ENCODE assay signal across 16 mouse cellular contexts in genomic region chr10:71443086-71443485, GRCm38 (mm10).
"Had no signal": no experiment of that assay in that cellular context is flagged by ENCODE, and none has a peak within 500 bp of the region (broad histone marks: within the 10 kb centered on the region; RNA-seq: fewer than 3 reads in every experiment).

No protein-coding gene starts in this region.

- H3K4me1 ChIP-seq: lung, embryonic 15.5 days; megakaryocyte, embryonic 14.5 days; midbrain, embryonic 13.5 days; midbrain, embryonic 15.5 days; neural tube, embryonic 12.5 days; stomach, embryonic 15.5 days had no signal

- H3K9ac ChIP-seq: lung, embryonic 15.5 days; midbrain, embryonic 13.5 days; midbrain, embryonic 15.5 days; neural tube, embryonic 12.5 days; stomach, embryonic 15.5 days had no signal

- H3K4me2 ChIP-seq: lung, embryonic 15.5 days; midbrain, embryonic 11.5 days; midbrain, embryonic 13.5 days; midbrain, embryonic 15.5 days; neural tube, embryonic 12.5 days; stomach, embryonic 15.5 days had no signal

- H3K36me3 ChIP-seq: lung, embryonic 15.5 days; midbrain, embryonic 13.5 days; midbrain, embryonic 15.5 days; neural tube, embryonic 12.5 days; stomach, embryonic 15.5 days had no signal

- H3K9me3 ChIP-seq: lung, embryonic 15.5 days; midbrain, embryonic 13.5 days; midbrain, embryonic 15.5 days; stomach, embryonic 15.5 days had no signal

- H3K27me3 ChIP-seq: lung, embryonic 15.5 days; megakaryocyte, embryonic 14.5 days; midbrain, embryonic 13.5 days; midbrain, embryonic 15.5 days; neural tube, embryonic 12.5 days; stomach, embryonic 15.5 days had no signal

- DNase-seq: lung, adult 2 months; lung, postnatal 14 days; lung, postnatal 36 days; right cerebral cortex, postnatal 14 days; thymus, adult 2 months; thymus, postnatal 25 days; thymus, postnatal 4 days had no signal

- H3K4me3 ChIP-seq: lung, embryonic 15.5 days; megakaryocyte, embryonic 14.5 days; midbrain, embryonic 13.5 days; midbrain, embryonic 15.5 days; neural tube, embryonic 12.5 days; stomach, embryonic 15.5 days had no signal

- H3K27ac ChIP-seq: lung, embryonic 15.5 days; macrophage; midbrain, embryonic 13.5 days; midbrain, embryonic 15.5 days; neural tube, embryonic 12.5 days; stomach, embryonic 15.5 days; stomach, postnatal 0 days had no signal
